Mouse (Mus musculus): ENCODE measurements around the gene Ddb1. TPM values are rescaled to one million over a fixed set of nuclear protein-coding genes. Genes with fewer than 3 reads are reported as not detected.

Ddb1 gene
- total RNA-seq, 2 experiments from 2014 or later: 114 to 129 TPM

DNA sequence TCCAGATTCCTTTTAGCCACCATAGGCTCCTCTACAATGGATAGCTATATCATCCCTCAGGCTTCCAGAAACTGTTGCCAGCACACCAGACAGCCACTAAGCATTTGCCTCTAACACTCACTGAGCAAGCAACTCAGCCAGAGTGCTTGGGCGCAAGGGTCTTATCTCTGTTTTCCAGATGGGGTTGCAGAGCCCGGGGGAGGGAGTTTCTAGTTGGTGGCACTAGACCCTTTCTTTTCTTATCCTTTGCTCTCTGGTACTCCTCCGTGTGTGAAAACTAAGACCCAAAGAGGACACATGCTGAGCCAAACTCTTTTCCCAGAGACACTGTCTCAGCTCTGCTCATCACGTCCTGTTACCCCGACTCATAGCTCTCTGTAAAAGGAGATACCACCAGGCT is 56.2 kb downstream of the Ddb1 start:
- DNase-seq: no peak

- no peak for DNase-seq
Observed at GRCm38 (mm10) chr19:10661919-10662318, 56.8 kb downstream of the Ddb1 start.

- DNase-seq: no peak
Observed at GRCm38 (mm10) chr19:10662665-10663064, 57.5 kb downstream of the Ddb1 start.

DNA sequence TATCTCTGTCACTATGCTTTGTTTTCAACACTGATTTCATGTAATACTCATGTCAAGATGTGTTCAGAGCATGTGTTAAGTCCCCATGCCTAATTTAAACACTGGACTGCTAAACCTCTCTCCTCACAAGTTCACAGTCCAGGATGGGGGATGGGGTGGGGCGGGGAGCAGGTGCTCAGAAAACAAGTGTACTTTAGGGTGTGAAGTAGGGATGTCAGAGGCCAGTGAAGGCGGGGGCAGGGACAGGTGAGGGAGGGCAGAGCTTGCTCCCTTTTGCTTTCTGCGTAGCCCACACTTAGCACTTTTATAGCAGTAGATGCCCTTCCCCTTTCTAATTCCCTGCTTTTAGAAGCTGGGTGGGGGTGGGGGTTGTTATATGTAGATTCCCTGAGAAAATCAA is 60.0 kb downstream of the Ddb1 start:
- no peak for DNase-seq

DNA sequence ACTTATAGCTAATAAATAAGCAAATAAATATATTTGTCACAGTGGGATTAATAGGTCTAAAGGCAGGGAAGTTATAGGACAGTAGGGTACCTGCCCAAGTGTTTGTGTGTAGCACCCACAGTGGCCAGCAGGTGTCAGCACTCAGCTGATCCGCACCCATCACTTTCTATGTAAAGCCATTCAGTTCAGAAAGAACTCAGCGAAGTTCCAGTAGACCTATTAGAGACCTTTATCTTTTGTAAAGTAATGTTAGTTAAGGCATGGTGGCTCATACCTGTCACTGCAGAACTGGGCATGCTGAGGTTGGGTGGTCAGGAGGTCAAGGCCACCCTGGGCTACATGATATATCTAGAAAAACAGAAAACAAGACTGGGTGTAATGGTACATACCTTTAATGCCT is 60.4 kb downstream of the Ddb1 start:
- no peak for DNase-seq

GRCm38 (mm10) chr19:10671319-10671718 is 66.2 kb downstream of the Ddb1 start:
- no peak for DNase-seq

- DNase-seq: no peak
Observed at GRCm38 (mm10) chr19:10671854-10672417, 66.8 kb downstream of the Ddb1 start.

DNA sequence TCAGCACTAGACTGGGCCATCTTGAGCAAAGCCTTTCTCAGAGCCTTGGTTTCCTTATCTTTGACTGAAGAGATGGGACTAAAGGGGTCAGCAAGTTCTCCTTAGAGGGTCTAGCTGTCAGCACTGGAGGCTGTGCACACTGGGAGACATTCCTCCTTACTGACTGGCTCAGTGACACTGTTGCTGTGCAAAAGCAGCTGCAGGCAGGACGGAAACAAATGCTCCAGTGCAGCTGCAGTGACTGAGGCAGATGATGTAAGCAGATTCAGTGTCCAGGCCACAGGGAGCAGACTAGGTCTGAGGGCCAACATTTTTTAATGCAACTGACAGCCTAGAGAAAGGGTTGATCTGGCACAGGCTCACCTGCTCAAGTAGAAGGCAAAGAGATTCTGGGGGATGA is 68.1 kb downstream of the Ddb1 start:
- DNase-seq: no peak

GRCm38 (mm10) chr19:10676656-10677055 is 71.5 kb downstream of the Ddb1 start:
- DNase-seq: no peak

- peak; percentile 64 for DNase-seq
Observed at GRCm38 (mm10) chr19:10677915-10678771, 73.0 kb downstream of the Ddb1 start, which contains the start of gene Pga5. TSS of gene Pga5 (minus strand) at chr19:10678071.

DNA sequence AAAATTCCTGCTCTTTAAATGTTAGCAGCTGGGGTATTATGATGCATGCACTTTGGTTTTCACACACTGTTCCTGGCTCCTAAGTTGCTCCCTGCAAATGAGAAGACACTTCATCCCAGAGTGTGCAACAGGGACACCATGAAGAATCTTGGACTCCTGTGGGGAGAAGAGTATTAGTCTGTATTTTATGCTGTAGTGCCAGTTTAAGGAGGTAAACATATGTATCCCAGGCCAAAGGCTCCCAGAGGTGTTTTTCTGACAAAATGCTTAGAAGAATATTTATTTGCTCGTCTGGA is 73.6 kb downstream of the Ddb1 start:
- no peak for DNase-seq

Other genes with a start within 250 kb of the Ddb1 start
- 1 to 10 TPM; 1.9 to 4.1 TPM for gene Syt7, start 216.2 kb upstream of the Ddb1 start, total RNA-seq (2021)
- under 1 TPM; 0.13 to 0.38 TPM for gene Lrrc10b, start 147.9 kb upstream of the Ddb1 start, total RNA-seq (2021)
- under 1 TPM; 0.90 to 0.91 TPM for gene Ppp1r32, start 122.4 kb upstream of the Ddb1 start, total RNA-seq (2021)
- 10 to 100 TPM; 18.0 to 18.5 TPM for gene Cpsf7, start 80.1 kb upstream of the Ddb1 start, total RNA-seq (2021)
- gene Sdhaf2, start 79.2 kb upstream of the Ddb1 start, total RNA-seq (2021): 10 to 100 TPM; 49.0 to 54.0 TPM
- gene Tmem216, start 49.1 kb upstream of the Ddb1 start, total RNA-seq (2021): 1 to 10 TPM; 1.9 to 2.2 TPM
- 1 to 10 TPM; 4.5 to 6.2 TPM for gene Cyb561a3, start 28.2 kb upstream of the Ddb1 start, total RNA-seq (2021)
- 1 to 10 TPM; 1.3 to 1.4 TPM for gene Tmem138, start 28.0 kb upstream of the Ddb1 start, total RNA-seq (2021)
- gene Tkfc, start 327 bp downstream of the Ddb1 start, total RNA-seq (2021): 1 to 10 TPM; 4.2 to 5.1 TPM
- gene Vwce, start 28.9 kb downstream of the Ddb1 start, total RNA-seq (2021): under 1 TPM in 1 of 2 experiments, not detected in 1; 0.08 TPM
- not detected for gene Pga5, start 72.7 kb downstream of the Ddb1 start, total RNA-seq (2021)
- gene Vps37c, start 83.4 kb downstream of the Ddb1 start, total RNA-seq (2021): 10 to 100 TPM; 23.9 to 26.2 TPM
- under 1 TPM in 1 of 2 experiments, not detected in 1; 0.19 TPM for gene Cd5, start 133.7 kb downstream of the Ddb1 start, total RNA-seq (2021)
- gene Cd6, start 224.7 kb downstream of the Ddb1 start, total RNA-seq (2021): under 1 TPM in 1 of 2 experiments, not detected in 1; 0.13 TPM
- under 1 TPM; 0.38 to 0.67 TPM for gene Slc15a3, start 234.4 kb downstream of the Ddb1 start, total RNA-seq (2021)

All from gastrocnemius, postnatal 25 days (tissue).